8 mouse cellular contexts compared by ENCODE assay signal in the genomic region with DNA sequence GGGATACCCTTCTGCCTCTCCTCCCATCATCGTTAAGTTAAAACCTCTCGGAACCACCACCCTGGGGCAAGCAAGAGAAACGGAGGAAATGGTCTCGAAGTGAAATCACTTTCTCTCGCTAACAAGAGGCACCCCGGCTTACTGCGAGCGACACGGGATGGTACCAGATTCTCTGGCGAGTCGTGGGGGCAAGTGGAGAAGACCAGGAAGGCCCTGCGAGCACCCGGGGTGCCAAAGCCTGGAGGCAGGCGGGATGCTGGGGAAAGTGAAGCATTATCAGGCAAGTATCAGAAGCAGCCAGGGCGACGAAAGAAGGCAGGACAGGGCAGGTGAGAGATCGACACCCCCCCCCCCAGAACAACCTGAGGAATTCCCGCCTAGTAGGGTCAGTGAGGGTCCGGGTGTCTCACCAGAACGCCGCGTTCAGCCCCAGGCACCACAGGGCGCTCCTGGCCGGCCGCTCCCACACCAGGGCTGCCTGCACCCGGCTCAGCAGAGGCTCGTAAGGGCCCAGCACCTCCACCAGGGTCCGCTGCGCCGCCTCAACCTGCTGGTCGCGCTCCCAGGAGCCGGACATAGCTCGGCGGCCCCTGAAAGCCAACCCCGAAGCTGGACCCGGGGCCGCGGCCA. TPM values are rescaled to one million over a fixed set of nuclear protein-coding genes. Genes with fewer than 3 reads are reported as not detected.
A peak's percentile ranks its signal among the peaks of the same experiment; 100 is the strongest.
DNase-seq lines count a peak whose midpoint lies in the region; ATAC-seq lines count a peak whose summit lies in the region.

No protein-coding gene starts in this region.

- H3K4me2 ChIP-seq in kidney, embryonic 14.5 days (replicated peaks; ENCODE audit: low read depth, low read length) = peak overlapping the region; percentile 70
- H3K4me2 ChIP-seq in forebrain, embryonic 14.5 days (ENCODE audit: low read length) = peak overlapping the region; percentile 96
- peak overlapping the region; percentile 96 for H3K4me2 ChIP-seq in liver, embryonic 12.5 days

- H3K36me3 ChIP-seq in kidney, embryonic 14.5 days (ENCODE audit: control insufficient read depth, insufficient read depth, low read length) = peaks cover 26% of the 10 kb centered on the region; the same call in 1 of the 2 replicates
- H3K36me3 ChIP-seq in forebrain, embryonic 14.5 days (ENCODE audit: control insufficient read depth, insufficient read depth, low read length) = peaks cover 25% of the 10 kb centered on the region; the same call in 1 of the 2 replicates
- H3K36me3 ChIP-seq in liver, embryonic 12.5 days = peaks cover 51% of the 10 kb centered on the region

- peak overlapping the region; percentile 89 for H3K4me3 ChIP-seq in kidney, embryonic 14.5 days (ENCODE audit: low read length)
- H3K4me3 ChIP-seq in forebrain, embryonic 14.5 days (ENCODE audit: low read depth, low read length) = peak overlapping the region; percentile 88
- peak overlapping the region; percentile 83 for H3K4me3 ChIP-seq in liver, embryonic 12.5 days

- peaks cover 19% of the 10 kb centered on the region for H3K4me1 ChIP-seq in kidney, embryonic 14.5 days (ENCODE audit: control insufficient read depth, insufficient read depth, low read length)
- H3K4me1 ChIP-seq in forebrain, embryonic 14.5 days (ENCODE audit: control insufficient read depth, insufficient read depth, low read length) = peaks cover 25% of the 10 kb centered on the region
- H3K4me1 ChIP-seq in liver, embryonic 12.5 days = peaks cover 48% of the 10 kb centered on the region

- no peaks in the 10 kb centered on the region for H3K9me3 ChIP-seq in kidney, embryonic 14.5 days (ENCODE audit: control insufficient read depth, low read length)
- no peaks in the 10 kb centered on the region for H3K9me3 ChIP-seq in forebrain, embryonic 14.5 days (replicated peaks; ENCODE audit: control insufficient read depth, low read length)
- H3K9me3 ChIP-seq in liver, embryonic 12.5 days (replicated peaks) = no peaks in the 10 kb centered on the region

- peak overlapping the region; percentile 91 for H3K9ac ChIP-seq in kidney, embryonic 14.5 days (ENCODE audit: low read depth, low read length)
- H3K9ac ChIP-seq in forebrain, embryonic 14.5 days (ENCODE audit: low read length) = peak overlapping the region; percentile 96
- peak overlapping the region; percentile 92 for H3K9ac ChIP-seq in liver, embryonic 12.5 days

- no peaks in the 10 kb centered on the region for H3K27me3 ChIP-seq in kidney, embryonic 14.5 days (ENCODE audit: control insufficient read depth, insufficient read depth, low read length)
- H3K27me3 ChIP-seq in forebrain, embryonic 14.5 days (replicated peaks; ENCODE audit: control insufficient read depth, insufficient read depth, low read length) = no peaks in the 10 kb centered on the region
- H3K27me3 ChIP-seq in liver, embryonic 12.5 days (replicated peaks) = no peaks in the 10 kb centered on the region

- DNase-seq in kidney, adult 9 months = no peak
- DNase-seq in T-cell, adult 2 months (ENCODE audit: low spot score) = peak; percentile 25
- no peak for DNase-seq in forebrain, embryonic 14.5 days (ENCODE audit: low spot score)
- DNase-seq in spleen, postnatal 10 days (ENCODE audit: low spot score in 2 of 2) = peak; percentile 51 to 54
- DNase-seq in ovary, postnatal 36 days (ENCODE audit: low spot score) = no peak

- peak overlapping the region; percentile 81 for H3K27ac ChIP-seq in kidney, embryonic 14.5 days (ENCODE audit: low read depth, low read length)
- peak overlapping the region; percentile 85 for H3K27ac ChIP-seq in forebrain, embryonic 14.5 days (ENCODE audit: low read depth, low read length)
- peak overlapping the region; percentile 94 for H3K27ac ChIP-seq in liver, embryonic 12.5 days

- peak; percentile 78; the same call in 1 of the 2 replicates for ATAC-seq in kidney, embryonic 14.5 days (ENCODE audit: low FRiP score, low TSS enrichment)
- peak; percentile 76 for ATAC-seq in forebrain, embryonic 14.5 days
- ATAC-seq in liver, embryonic 12.5 days = peak; percentile 73
- no peak for ATAC-seq in granulocyte monocyte progenitor cell, adult 5-6 weeks (replicated peaks; ENCODE audit: poor library complexity, severe bottlenecking)

- WGBS in kidney, embryonic 14.5 days = under 1% methylated on average over 39 of the region's 39 CpGs
- WGBS in forebrain, embryonic 14.5 days = under 1% methylated on average over 39 of the region's 39 CpGs
- under 1% methylated on average over 37 of the region's 39 CpGs for WGBS in liver, embryonic 12.5 days (ENCODE audit: insufficient replicate concordance)

RNA-seq across cellular contexts. Expression of a gene that starts 0.4 kb away (rescaled TPM):
- polyA plus RNA-seq in kidney, embryonic 14.5 days (2014; fragmentation: Nextera tagmentation; extraction: Ambion mirVana) = 10.5 and 14.0 TPM in 2 replicates
- polyA plus RNA-seq in forebrain, embryonic 14.5 days (2014; fragmentation: Nextera tagmentation; extraction: Ambion mirVana) = 14.0 and 14.4 TPM in 2 replicates
- 12.7 and 13.0 TPM in 2 replicates for polyA plus RNA-seq in liver, embryonic 12.5 days (2016; fragmentation: Nextera tagmentation; extraction: Ambion mirVana)
- 12.3 and 15.7 TPM in 2 replicates for total RNA-seq in granulocyte monocyte progenitor cell, adult 5-6 weeks (2014; fragmentation: Nextera tagmentation)
- total RNA-seq in granulocyte monocyte progenitor cell, adult 5-6 weeks (2017) = 20.0 and 27.4 TPM in 2 replicates

RNA-seq across cellular contexts. Expression of a gene that starts 0.5 kb away (rescaled TPM):
- polyA plus RNA-seq in kidney, embryonic 14.5 days (2014; fragmentation: Nextera tagmentation; extraction: Ambion mirVana) = 81.9 and 95.4 TPM in 2 replicates
- polyA plus RNA-seq in forebrain, embryonic 14.5 days (2014; fragmentation: Nextera tagmentation; extraction: Ambion mirVana) = 84.9 and 87.8 TPM in 2 replicates
- 55.2 and 59.6 TPM in 2 replicates for polyA plus RNA-seq in liver, embryonic 12.5 days (2016; fragmentation: Nextera tagmentation; extraction: Ambion mirVana)
- total RNA-seq in granulocyte monocyte progenitor cell, adult 5-6 weeks (2014; fragmentation: Nextera tagmentation) = 27.6 and 53.4 TPM in 2 replicates
- total RNA-seq in granulocyte monocyte progenitor cell, adult 5-6 weeks (2017) = 25.8 and 43.7 TPM in 2 replicates

RNA-seq across cellular contexts. Expression of a gene that starts 24.0 kb away (rescaled TPM):
- 52.0 and 61.8 TPM in 2 replicates for polyA plus RNA-seq in kidney, embryonic 14.5 days (2014; fragmentation: Nextera tagmentation; extraction: Ambion mirVana)
- polyA plus RNA-seq in forebrain, embryonic 14.5 days (2014; fragmentation: Nextera tagmentation; extraction: Ambion mirVana) = 39.8 and 54.3 TPM in 2 replicates
- polyA plus RNA-seq in liver, embryonic 12.5 days (2016; fragmentation: Nextera tagmentation; extraction: Ambion mirVana) = 28.2 and 28.3 TPM in 2 replicates
- total RNA-seq in granulocyte monocyte progenitor cell, adult 5-6 weeks (2014; fragmentation: Nextera tagmentation) = 51.8 and 62.8 TPM in 2 replicates
- total RNA-seq in granulocyte monocyte progenitor cell, adult 5-6 weeks (2017) = 42.9 and 63.5 TPM in 2 replicates

RNA-seq across cellular contexts. Expression of a gene that starts 32.2 kb away (rescaled TPM):
- 39.7 and 48.7 TPM in 2 replicates for polyA plus RNA-seq in kidney, embryonic 14.5 days (2014; fragmentation: Nextera tagmentation; extraction: Ambion mirVana)
- 100 and 109 TPM in 2 replicates for polyA plus RNA-seq in forebrain, embryonic 14.5 days (2014; fragmentation: Nextera tagmentation; extraction: Ambion mirVana)
- polyA plus RNA-seq in liver, embryonic 12.5 days (2016; fragmentation: Nextera tagmentation; extraction: Ambion mirVana) = 34.9 and 35.7 TPM in 2 replicates
- 76.1 and 81.6 TPM in 2 replicates for total RNA-seq in granulocyte monocyte progenitor cell, adult 5-6 weeks (2014; fragmentation: Nextera tagmentation)
- total RNA-seq in granulocyte monocyte progenitor cell, adult 5-6 weeks (2017) = 68.2 and 82.4 TPM in 2 replicates

RNA-seq across cellular contexts. Expression of a gene that starts 36.5 kb away (rescaled TPM):
- polyA plus RNA-seq in kidney, embryonic 14.5 days (2014; fragmentation: Nextera tagmentation; extraction: Ambion mirVana) = 3.7 and 4.5 TPM in 2 replicates
- polyA plus RNA-seq in forebrain, embryonic 14.5 days (2014; fragmentation: Nextera tagmentation; extraction: Ambion mirVana) = 27.4 and 31.9 TPM in 2 replicates
- 0.57 and 0.62 TPM in 2 replicates for polyA plus RNA-seq in liver, embryonic 12.5 days (2016; fragmentation: Nextera tagmentation; extraction: Ambion mirVana)
- total RNA-seq in granulocyte monocyte progenitor cell, adult 5-6 weeks (2014; fragmentation: Nextera tagmentation) = not detected in 2 replicates
- not detected in 2 replicates for total RNA-seq in granulocyte monocyte progenitor cell, adult 5-6 weeks (2017)

Comparison
In these comparisons a context has a peak if more than half of its experiments do, and no peak if none do; other contexts are left out.
1. DNase-seq: peak in T-cell, adult 2 months (single experiment) and spleen, postnatal 10 days (2 of 2); none in kidney, adult 9 months (single experiment), forebrain, embryonic 14.5 days (single experiment) and ovary, postnatal 36 days (single experiment).
2. Peak in every context shown above with its lines, with median percentiles within 50 percentile points of each other: H3K27ac ChIP-seq, H3K4me2 ChIP-seq, H3K4me3 ChIP-seq and H3K9ac ChIP-seq.